Mouse (Mus musculus) small intestine, adult 2 months (tissue): ENCODE measurements around the gene Cdk14.

Experiments
- CTCF ChIP-seq: fragments of 200-500 bp; IDR thresholded peaks from 2 replicates; pipeline ENCODE4 v1.5.1; 2012; ENCODE audit warnings: low read depth, mild to moderate bottlenecking, control low read depth, inconsistent platforms, low read length, moderate library complexity, mixed read lengths; ENCODE audit not compliant: insufficient replicate concordance, insufficient read length; ENCODE audit errors: extremely low read depth
- POLR2A ChIP-seq: fragments of 200-500 bp; IDR thresholded peaks from 2 replicates; pipeline ENCODE4 v1.6.1; 2012; ENCODE audit warnings: low read depth, mild to moderate bottlenecking, control low read depth, inconsistent platforms, low read length, moderate library complexity

- TF ChIP-seq CTCF: no peak
- TF ChIP-seq POLR2A: no peak
Observed at GRCm38 (mm10) chr5:5419253-5419652, 859 bp downstream of the Cdk14 start.
